Mouse (Mus musculus): Measurements from ENCODE around the gene 4933402N03Rik. TPM values are rescaled to one million over a fixed set of nuclear protein-coding genes. Genes with fewer than 3 reads are reported as not detected.
A peak's percentile ranks its signal among the peaks of the same experiment; 100 is the strongest.

The 4933402N03Rik gene
- polyA plus RNA-seq, 1 experiment, result not detected

DNA sequence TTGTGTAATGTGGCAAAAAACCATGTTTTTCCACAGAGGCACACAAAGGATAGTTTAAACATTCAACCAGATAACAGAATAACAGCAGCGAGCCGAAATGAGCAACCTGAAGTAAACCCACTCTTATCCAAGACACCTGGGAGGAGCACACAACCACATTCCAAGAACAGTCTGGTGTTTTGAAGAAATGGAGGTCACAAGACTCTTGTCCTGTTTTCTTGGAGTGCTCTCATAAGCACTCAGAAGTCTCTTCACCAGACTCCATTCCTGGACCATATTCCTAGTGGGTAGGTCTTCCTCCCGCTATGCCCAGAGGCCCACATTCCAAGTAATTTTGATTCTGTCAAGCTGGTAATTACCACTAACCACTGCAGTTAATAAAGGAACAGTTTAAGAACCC lies 4.1 kb upstream of the 4933402N03Rik start:
- 62% methylated on average over 3 of the region's 3 CpGs for WGBS
- DNase-seq, result no peak
- no peak for TF ChIP-seq POLR2A (IDR thresholded peaks at IDR 0.05; ENCODE audit: borderline replicate concordance, extremely low read depth, low read depth, low read length)
- no peak for TF ChIP-seq CTCF (IDR thresholded peaks at IDR 0.05; ENCODE audit: insufficient read depth, low read length)
- no peak overlapping the region for H3K4me3 ChIP-seq (replicated peaks; ENCODE audit: extremely low read depth, low read depth, low read length)
- no peaks in the 10 kb centered on the region for H3K4me1 ChIP-seq (ENCODE audit: control insufficient read depth, insufficient read depth, low read length)

DNA sequence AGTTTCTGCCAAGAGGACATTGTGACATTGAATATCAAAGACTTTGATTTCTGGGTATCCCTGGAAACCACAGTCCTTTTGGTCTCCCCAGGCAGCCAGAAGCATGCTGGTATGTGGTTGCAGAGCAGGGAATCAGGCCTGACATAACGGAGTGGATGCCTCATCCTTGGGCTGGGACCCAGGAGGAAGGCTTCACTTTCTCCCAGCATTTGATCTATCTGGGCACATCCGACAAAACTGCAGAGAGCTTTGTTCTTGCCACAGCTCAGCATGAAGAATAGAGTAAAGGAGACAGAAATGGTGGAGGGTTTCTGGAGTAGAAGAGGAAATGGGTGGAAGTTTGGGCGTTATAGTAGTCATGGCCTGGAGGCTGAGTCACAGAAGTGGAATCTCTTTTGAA lies 12.9 kb downstream of the 4933402N03Rik start:
- no peak overlapping the region for H3K4me3 ChIP-seq (replicated peaks; ENCODE audit: extremely low read depth, low read depth, low read length)
- TF ChIP-seq CTCF (IDR thresholded peaks at IDR 0.05; ENCODE audit: insufficient read depth, low read length), result no peak
- TF ChIP-seq POLR2A (IDR thresholded peaks at IDR 0.05; ENCODE audit: borderline replicate concordance, extremely low read depth, low read depth, low read length), result no peak
- H3K4me1 ChIP-seq (ENCODE audit: control insufficient read depth, insufficient read depth, low read length), result no peaks in the 10 kb centered on the region
- WGBS, result 56% methylated on average over 3 of the region's 3 CpGs
- no peak for DNase-seq

DNA sequence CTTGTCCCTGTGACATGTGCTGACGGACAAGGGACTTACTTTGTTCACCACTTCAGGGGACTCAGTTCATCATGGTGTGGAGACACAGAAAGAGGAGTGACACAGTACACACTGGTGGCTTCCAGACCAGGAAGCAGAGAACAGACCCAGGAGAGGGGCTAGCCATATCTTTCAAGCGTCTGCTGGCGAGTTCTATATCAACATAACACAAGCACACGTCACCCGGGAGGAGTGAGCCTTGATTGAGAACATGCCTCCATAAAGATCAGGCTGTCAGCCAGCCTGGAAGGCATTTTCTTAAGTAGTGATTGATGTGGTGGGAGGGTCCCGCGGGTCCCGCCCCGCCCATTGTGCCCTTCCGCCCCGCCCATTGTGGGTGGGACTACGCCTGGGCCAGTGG lies 16.1 kb downstream of the 4933402N03Rik start:
- WGBS, result 56% methylated on average over 12 of the region's 12 CpGs
- no peak for TF ChIP-seq POLR2A (IDR thresholded peaks at IDR 0.05; ENCODE audit: borderline replicate concordance, extremely low read depth, low read depth, low read length)
- Histone ChIP-seq H3K4me1 (ENCODE audit: control insufficient read depth, insufficient read depth, low read length) (no peaks in the 10 kb centered on the region), H3K4me3 (replicated peaks; ENCODE audit: extremely low read depth, low read depth, low read length) (no peak overlapping the region)
- no peak for DNase-seq

DNA sequence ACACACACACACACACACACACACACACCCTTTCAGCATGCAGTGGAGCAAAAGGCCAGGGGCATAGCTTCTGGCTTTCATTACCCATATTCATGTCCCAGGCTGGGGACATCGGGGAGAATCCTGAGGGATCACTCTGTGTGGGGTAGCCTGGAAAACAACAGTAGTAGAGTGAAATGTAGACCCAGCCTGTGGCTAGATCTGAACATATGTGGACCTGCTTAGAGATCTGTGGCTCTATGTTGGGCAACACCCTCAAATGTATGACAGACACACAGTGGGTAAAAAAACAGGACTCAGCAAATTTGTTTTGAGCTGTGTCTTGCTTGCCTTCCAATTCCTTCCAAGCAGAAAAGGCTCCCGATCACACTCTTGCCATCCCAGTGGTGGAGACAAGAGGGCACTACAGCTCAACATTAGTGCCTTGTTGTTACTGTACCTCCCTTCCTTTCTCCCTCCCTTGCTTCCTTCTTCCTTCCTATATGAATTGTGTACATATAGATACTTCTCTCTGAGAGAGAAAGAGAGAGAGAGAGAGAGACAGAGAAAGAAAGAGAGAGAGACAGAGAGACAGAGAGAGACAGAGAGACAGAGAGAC lies 23.8 kb downstream of the 4933402N03Rik start:
- WGBS, result 79% methylated on average over 2 of the region's 2 CpGs
- DNase-seq, result no peak
- H3K4me1 ChIP-seq (ENCODE audit: control insufficient read depth, insufficient read depth, low read length), result no peaks in the 10 kb centered on the region
- no peak for TF ChIP-seq POLR2A (IDR thresholded peaks at IDR 0.05; ENCODE audit: borderline replicate concordance, extremely low read depth, low read depth, low read length)
- no peak for TF ChIP-seq CTCF (IDR thresholded peaks at IDR 0.05; ENCODE audit: insufficient read depth, low read length)
- no peak overlapping the region for H3K4me3 ChIP-seq (replicated peaks; ENCODE audit: extremely low read depth, low read depth, low read length)

DNA sequence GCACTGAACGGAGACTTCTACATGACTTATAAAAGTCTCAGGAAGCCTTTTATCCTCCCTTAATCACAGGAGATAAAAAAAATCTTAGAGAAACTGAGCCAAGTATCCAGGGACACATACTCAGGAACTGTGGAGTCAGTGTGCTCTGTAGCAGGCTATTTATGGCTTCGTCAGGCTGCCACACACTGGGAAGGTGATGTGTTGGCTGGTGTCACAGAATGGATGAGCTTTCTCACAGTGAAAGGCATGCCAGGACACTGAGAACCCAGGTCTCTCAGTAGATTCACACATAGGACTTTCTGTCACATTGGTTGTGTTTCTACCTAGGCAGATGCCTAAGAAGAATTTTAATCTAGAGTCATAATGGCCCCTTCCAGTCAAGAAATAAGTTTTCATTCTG lies 31.7 kb downstream of the 4933402N03Rik start:
- no peak overlapping the region for H3K4me3 ChIP-seq (replicated peaks; ENCODE audit: extremely low read depth, low read depth, low read length)
- DNase-seq, result no peak
- 58% methylated on average over 2 of the region's 2 CpGs for WGBS
- H3K4me1 ChIP-seq (ENCODE audit: control insufficient read depth, insufficient read depth, low read length), result no peaks in the 10 kb centered on the region
- no peak for TF ChIP-seq CTCF (IDR thresholded peaks at IDR 0.05; ENCODE audit: insufficient read depth, low read length)

GRCm38 (mm10) chr7:131113676-131114075 lies 32.4 kb downstream of the 4933402N03Rik start:
- peak; percentile 3 for DNase-seq
- no peak for TF ChIP-seq CTCF (IDR thresholded peaks at IDR 0.05; ENCODE audit: insufficient read depth, low read length)
- no peak for TF ChIP-seq POLR2A (IDR thresholded peaks at IDR 0.05; ENCODE audit: borderline replicate concordance, extremely low read depth, low read depth, low read length)
- no peak overlapping the region for H3K4me3 ChIP-seq (replicated peaks; ENCODE audit: extremely low read depth, low read depth, low read length)
- H3K4me1 ChIP-seq (ENCODE audit: control insufficient read depth, insufficient read depth, low read length), result no peaks in the 10 kb centered on the region
- 37% methylated on average over 6 of the region's 6 CpGs for WGBS

DNA sequence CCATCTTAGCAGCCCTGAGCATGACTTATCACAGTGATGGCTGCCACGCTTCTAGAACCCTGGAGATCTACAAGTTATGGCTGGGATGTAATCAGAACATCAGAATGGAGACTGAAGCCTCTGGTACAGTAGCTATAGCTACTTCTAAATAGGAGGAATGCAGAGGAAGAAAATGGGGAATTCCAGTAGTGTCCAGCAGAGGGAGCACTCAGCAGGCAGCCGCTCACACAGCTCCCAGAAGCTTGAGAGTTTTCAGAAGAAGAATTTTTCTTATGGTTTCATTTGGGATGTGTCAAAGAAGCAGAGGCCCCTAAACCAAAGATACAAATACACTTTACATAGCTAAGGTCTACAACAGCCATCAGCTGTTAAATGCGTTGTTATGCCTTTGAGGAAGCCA lies 33.6 kb downstream of the 4933402N03Rik start:
- Histone ChIP-seq H3K4me3 (replicated peaks; ENCODE audit: extremely low read depth, low read depth, low read length) (no peak overlapping the region), H3K4me1 (ENCODE audit: control insufficient read depth, insufficient read depth, low read length) (no peaks in the 10 kb centered on the region)
- TF ChIP-seq CTCF (IDR thresholded peaks at IDR 0.05; ENCODE audit: insufficient read depth, low read length) (peak; percentile 71), POLR2A (IDR thresholded peaks at IDR 0.05; ENCODE audit: borderline replicate concordance, extremely low read depth, low read depth, low read length) (no peak)
- WGBS, result 30% methylated on average over 3 of the region's 3 CpGs
- DNase-seq, result peak; percentile 34

Other genes with a start within 250 kb of the 4933402N03Rik start
- gene Htra1, start 210.2 kb downstream of the 4933402N03Rik start, polyA plus RNA-seq (2012; rRNA removed), result 64.7 and 65.2 TPM in 2 replicates
- gene Dmbt1, start 114.3 kb downstream of the 4933402N03Rik start, polyA plus RNA-seq (2012; rRNA removed), result 0.12 and 4.0 TPM in 2 replicates
- 0.03 and 0.11 TPM in 2 replicates for gene 5430419D17Rik, start 28.1 kb upstream of the 4933402N03Rik start, polyA plus RNA-seq (2012; rRNA removed)
- not detected in 2 replicates for gene Cuzd1, start 176.0 kb upstream of the 4933402N03Rik start, polyA plus RNA-seq (2012; rRNA removed)
- 0.62 TPM in 1 of 2 replicates, not detected in the other for gene Fam24b, start 183.2 kb upstream of the 4933402N03Rik start, polyA plus RNA-seq (2012; rRNA removed)
- gene Fam24a, start 187.6 kb upstream of the 4933402N03Rik start, polyA plus RNA-seq (2012; rRNA removed), result not detected in 2 replicates
- 4.0 and 5.2 TPM in 2 replicates for gene 2310057M21Rik, start 216.4 kb upstream of the 4933402N03Rik start, polyA plus RNA-seq (2012; rRNA removed)
- 28.7 and 35.0 TPM in 2 replicates for gene Pstk, start 224.8 kb upstream of the 4933402N03Rik start, polyA plus RNA-seq (2012; rRNA removed)